Mouse (Mus musculus) heart, postnatal 0 days (tissue): Measurements from ENCODE around the gene Thada.

Source experiments
- CTCF ChIP-seq: IDR thresholded peaks from 2 replicates; pipeline ENCODE4 v1.5.1; 2016; ENCODE audit warnings: antibody characterized with exemption, control low read depth, low read depth
- EP300 ChIP-seq: IDR thresholded peaks from 2 replicates; pipeline ENCODE4 v1.6.1; 2016; ENCODE audit warnings: antibody characterized with exemption, low read depth

- 0 out of 2 replicates have a peak, but pooled peaks have one; percentile 9 for TF ChIP-seq CTCF
- no peak for TF ChIP-seq EP300
Observed at GRCm38 (mm10) chr17:84186451-84187202, 279.4 kb downstream of the Thada start.
